Mouse (Mus musculus) brown adipose tissue, adult 24 weeks (tissue): Measurements from ENCODE around the gene Slfn9. TPM values are rescaled to one million over a fixed set of nuclear protein-coding genes. Genes with fewer than 3 reads are reported as not detected.
A peak's percentile ranks its signal among the peaks of the same experiment; 100 is the strongest.

Experiments used
- H3K27ac ChIP-seq: fragments of 200-500 bp; replicated peaks from 2 replicates; pipeline ENCODE4 v1.5.1; 2012; ENCODE audit warnings: low read depth, mild to moderate bottlenecking, low read length
- H3K4me1 ChIP-seq: fragments of 200-500 bp; 2 replicates; pipeline ENCODE4 v1.6.1; 2012; ENCODE audit warnings: low read length, mixed read lengths; ENCODE audit not compliant: control insufficient read depth, insufficient read depth, insufficient read length
- H3K4me3 ChIP-seq: fragments of 200-500 bp; 2 replicates; pipeline ENCODE4 v1.5.1; 2012; ENCODE audit warnings: low read depth, mild to moderate bottlenecking, low read length, moderate library complexity; ENCODE audit not compliant: insufficient read depth
- polyA plus RNA-seq: library from polyadenylated mRNA; stranded (reverse); fragments of >200 nt; gene quantifications from 2 replicates; pipeline ENCODE4 v1.2.4, GENCODE M21; 2012; ENCODE audit not compliant: missing spikeins, insufficient read depth, insufficient read length

The Slfn9 gene
- polyA plus RNA-seq, 1 experiment = 0.55 TPM

DNA sequence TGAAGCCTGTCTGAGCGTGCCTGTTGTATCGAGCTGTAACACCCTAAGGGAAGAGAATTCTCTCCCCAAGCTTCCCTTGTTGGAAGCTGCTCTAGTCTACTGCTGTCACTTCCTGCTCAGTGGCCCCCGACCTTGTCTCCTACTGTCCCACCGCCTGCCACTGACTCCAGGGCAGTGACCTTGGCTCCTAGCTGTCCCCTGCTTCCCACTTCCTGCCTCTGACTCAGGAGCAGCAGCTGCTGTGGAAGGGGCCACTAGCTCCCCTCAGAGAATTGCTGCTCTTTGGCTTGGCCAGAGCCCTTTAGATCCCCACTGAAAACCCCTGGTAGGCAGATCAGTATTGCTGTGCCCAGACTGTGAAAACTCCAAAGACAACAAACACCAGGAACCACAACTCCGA, 17.7 kb downstream of the Slfn9 start:
- Histone ChIP-seq H3K4me3 (no peak overlapping the region), H3K4me1 (no peaks in the 10 kb centered on the region), H3K27ac (no peak overlapping the region; the same call in 1 of the 2 replicates)

DNA sequence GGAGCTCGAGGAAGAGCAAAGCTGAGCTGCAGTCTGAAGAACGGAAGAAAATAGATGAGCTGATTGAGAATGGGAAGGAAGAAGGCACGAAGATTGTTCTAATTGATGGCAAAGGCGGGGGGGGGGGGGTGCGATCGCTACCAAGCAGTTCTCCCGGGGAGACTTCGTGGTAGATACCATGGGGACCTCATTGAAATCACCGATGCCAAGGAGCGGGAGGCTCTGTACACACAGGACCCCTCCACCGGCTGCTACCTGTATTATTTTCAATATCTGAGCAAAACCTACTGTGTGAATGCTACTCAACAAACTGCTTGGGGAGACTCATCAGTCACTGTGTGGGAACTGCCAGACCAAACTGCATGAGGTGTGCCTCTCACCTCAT, 20.0 kb downstream of the Slfn9 start:
- Histone ChIP-seq H3K4me1 (no peaks in the 10 kb centered on the region), H3K4me3 (no peak overlapping the region), H3K27ac (no peak overlapping the region)

GRCm38 (mm10) chr11:82970712-82971589, 20.7 kb downstream of the Slfn9 start:
- H3K4me3 ChIP-seq = peak overlapping the region; percentile 31
- H3K27ac ChIP-seq = no peak overlapping the region

DNA sequence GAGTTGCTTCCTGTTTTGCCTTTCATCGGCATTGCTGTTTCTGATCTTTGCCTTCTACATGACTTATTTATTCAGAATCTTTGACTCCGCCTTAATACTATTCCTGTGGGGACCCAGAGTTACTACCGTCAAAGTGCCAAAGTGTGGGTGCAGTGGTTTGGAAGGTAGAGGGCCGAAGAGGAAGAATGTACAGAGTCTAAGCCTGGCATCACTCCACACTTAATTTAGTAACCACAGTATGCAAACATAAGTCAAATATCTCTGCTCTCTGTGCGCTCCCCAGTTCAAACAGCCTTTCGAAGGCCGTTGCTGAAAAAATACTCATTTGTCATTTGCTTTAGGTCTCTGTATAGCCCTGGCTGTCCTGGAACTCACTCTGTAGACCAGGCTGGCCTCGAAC, 29.4 kb downstream of the Slfn9 start:
- peaks cover 3% of the 10 kb centered on the region; the same call in 1 of the 2 replicates for H3K4me1 ChIP-seq
- H3K27ac ChIP-seq = no peak overlapping the region

More at GRCm38 (mm10) chr11:82970712-82971589, 20.7 kb downstream of the Slfn9 start:
- no peaks in the 10 kb centered on the region for H3K4me1 ChIP-seq

GRCm38 (mm10) chr11:82961743-82962142, 29.9 kb downstream of the Slfn9 start:
- H3K4me1 ChIP-seq = peaks cover 3% of the 10 kb centered on the region; the same call in 1 of the 2 replicates
- no peak overlapping the region; the same call in 1 of the 2 replicates for H3K4me3 ChIP-seq
- H3K27ac ChIP-seq = no peak overlapping the region

More for the DNA sequence above, 29.4 kb downstream of the Slfn9 start:
- H3K4me3 ChIP-seq = no peak overlapping the region

DNA sequence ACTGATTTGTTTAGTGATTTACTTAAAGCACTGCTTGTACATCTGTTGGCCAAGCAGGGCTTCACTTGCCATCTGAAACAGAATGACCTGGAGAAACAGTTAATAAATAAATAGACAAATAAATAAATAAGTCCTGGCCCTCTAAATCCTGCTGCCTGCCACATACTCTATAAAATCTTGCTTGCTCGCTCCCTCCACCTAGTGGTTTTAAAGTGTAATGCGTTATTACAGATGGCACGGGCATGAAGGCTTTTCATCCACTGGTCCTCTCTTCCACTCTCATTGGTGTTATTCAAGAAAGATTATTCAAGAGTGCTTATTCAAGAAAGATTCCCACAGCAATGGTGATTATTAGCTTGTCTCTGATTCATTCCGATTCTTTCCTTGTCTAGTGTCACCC, 32.0 kb downstream of the Slfn9 start:
- peaks cover 5% of the 10 kb centered on the region for H3K4me1 ChIP-seq
- no peak overlapping the region for H3K4me3 ChIP-seq
- no peak overlapping the region for H3K27ac ChIP-seq

DNA sequence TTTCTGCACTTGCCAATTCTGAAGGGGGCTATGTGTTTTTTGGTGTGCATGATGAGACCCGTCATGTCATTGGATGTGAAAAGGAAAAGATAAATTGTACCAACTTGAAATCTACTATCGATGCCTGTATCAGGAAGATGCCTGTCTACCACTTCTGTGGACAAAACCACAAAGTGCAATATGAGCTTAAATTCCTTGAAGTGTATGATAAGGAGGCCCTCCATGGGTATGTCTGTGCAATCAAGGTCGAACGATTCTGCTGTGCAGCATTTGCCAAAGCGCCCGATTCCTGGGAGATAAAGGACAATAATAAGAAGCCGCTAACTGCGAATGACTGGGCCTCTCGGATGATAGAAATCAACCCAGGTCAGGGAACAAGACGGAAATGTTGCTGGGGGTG, 34.7 kb downstream of the Slfn9 start:
- Histone ChIP-seq H3K4me1 (peaks cover 6% of the 10 kb centered on the region), H3K27ac (no peak overlapping the region), H3K4me3 (peak overlapping the region; percentile 37; the same call in 1 of the 2 replicates)

- Histone ChIP-seq H3K4me1 (peaks cover 6% of the 10 kb centered on the region), H3K4me3 (peak overlapping the region; percentile 95), H3K27ac (peak overlapping the region; percentile 5; the same call in 1 of the 2 replicates)
Measured at GRCm38 (mm10) chr11:82954631-82955030, 37.0 kb downstream of the Slfn9 start.

DNA sequence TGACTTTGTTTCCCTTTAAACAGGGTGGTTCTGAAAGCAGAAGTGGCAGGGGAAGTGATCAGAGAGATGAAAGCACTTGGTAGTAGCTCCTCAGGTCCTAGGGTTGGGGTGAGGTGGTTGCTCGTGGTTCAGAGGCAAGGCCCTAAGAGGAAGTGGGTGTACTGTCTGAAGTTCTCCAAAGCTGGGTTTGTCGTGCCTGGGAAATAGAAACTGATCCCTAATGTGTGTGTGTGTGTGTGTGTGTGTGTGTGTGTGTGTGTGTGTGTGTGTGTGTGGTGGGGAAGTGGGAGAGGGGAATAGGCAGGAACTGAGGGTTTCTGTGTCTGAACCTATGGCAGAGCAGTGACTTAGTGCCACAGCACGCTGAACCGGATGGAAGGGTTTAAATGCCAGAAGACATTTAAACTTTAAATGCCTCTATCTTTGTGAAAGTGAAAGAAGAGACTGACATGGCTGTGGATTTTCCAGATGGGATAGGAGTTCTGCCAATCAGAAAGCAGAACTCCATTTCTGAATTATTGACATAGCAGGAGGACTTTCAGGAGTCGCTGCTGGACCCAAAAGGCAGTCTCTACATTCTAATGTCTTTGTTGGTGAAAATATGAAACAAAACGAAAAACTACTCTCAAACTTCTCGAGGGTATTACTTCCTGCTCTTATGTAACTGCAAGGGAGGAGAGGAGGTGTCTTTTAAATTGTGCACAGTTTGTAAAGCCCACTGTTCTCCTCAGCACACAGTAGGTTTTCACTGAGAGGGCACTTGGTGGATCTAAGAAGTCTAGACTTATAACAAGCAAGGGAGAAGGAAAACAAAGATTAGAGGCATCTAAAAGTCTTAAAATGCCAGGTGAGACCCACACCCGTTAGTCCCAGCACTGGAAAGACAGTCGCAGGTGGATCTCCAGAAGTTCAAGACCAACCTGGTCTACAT, 38.8 kb downstream of the Slfn9 start:
- Histone ChIP-seq H3K4me1 (peaks cover 9% of the 10 kb centered on the region), H3K27ac (peak overlapping the region; percentile 100), H3K4me3 (peak overlapping the region; percentile 95)

- Histone ChIP-seq H3K4me1 (peaks cover 13% of the 10 kb centered on the region), H3K4me3 (peak overlapping the region; percentile 95)
Measured at GRCm38 (mm10) chr11:82951865-82952611, 39.6 kb downstream of the Slfn9 start.

DNA sequence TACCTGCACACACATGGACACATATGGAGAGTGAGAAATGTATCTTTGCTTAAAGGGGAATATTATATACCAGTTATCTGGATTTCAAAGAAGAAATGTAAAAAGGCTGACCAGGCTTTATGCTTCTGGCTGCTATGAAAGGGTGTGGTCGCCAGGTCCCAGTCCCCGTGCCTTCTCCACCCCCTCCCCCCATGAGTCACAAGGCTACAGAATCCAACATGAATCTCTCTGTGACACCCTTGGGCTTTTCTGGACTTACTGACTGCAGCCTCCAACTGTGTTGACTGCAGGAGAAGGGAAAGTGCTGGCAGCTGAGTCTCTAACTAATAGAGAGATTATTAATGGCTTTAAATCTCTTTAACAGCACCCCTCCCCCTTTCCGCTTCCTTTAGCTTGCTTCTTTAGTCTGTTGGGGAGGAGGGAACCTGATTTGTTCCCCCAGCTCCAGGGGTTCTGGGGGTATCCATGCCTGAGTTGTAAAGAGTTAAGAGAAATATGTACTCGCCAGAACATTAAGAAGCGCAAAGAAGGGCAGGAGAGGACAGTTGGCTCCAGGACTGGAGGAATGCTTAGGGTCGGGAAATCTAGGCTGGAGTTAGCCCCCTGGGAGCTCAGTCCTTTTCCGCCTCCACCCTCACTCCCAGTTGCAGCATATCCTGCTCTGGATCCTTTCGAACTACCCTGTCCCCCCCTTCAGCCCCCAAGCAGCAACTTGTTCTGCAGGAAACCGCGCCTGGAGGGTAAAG, 40.7 kb downstream of the Slfn9 start, which contains the start of gene Slfn5:
Gene Slfn5, plus strand, starts transcription at position 614 of the 746 bp plus-strand sequence.
- peaks cover 13% of the 10 kb centered on the region for H3K4me1 ChIP-seq
- peak within 1 kb of the TSS; percentile 95 for H3K4me3 ChIP-seq
- H3K27ac ChIP-seq = peak within 1 kb of the TSS; percentile 100

More at GRCm38 (mm10) chr11:82951865-82952611, 39.6 kb downstream of the Slfn9 start:
- peak overlapping the region; percentile 100 for H3K27ac ChIP-seq

GRCm38 (mm10) chr11:82949036-82949435, 42.6 kb downstream of the Slfn9 start:
- Histone ChIP-seq H3K4me3 (peak overlapping the region; percentile 66), H3K4me1 (peaks cover 10% of the 10 kb centered on the region; the same call in 1 of the 2 replicates), H3K27ac (peak overlapping the region; percentile 100)

GRCm38 (mm10) chr11:82947457-82947856, 44.2 kb downstream of the Slfn9 start:
- H3K4me3 ChIP-seq = peak overlapping the region; percentile 6; the same call in 1 of the 2 replicates
- peak overlapping the region; percentile 99 for H3K27ac ChIP-seq
- peaks cover 10% of the 10 kb centered on the region; the same call in 1 of the 2 replicates for H3K4me1 ChIP-seq

- Histone ChIP-seq H3K27ac (no peak overlapping the region), H3K4me3 (no peak overlapping the region), H3K4me1 (peaks cover 10% of the 10 kb centered on the region; the same call in 1 of the 2 replicates)
Measured at GRCm38 (mm10) chr11:82945636-82946035, 46.0 kb downstream of the Slfn9 start.
